Mouse (Mus musculus) hindlimb bud, embryonic 11.5 days (tissue): Measurements from ENCODE around the gene Dusp7.

Source experiments
- DNase-seq: peaks from one replicate; pipeline ENCODE4 v3.0.0-alpha.2; 2012; ENCODE audit warnings: low read depth, low spot score; ENCODE audit errors: extremely low spot score

The Dusp7 gene

DNA sequence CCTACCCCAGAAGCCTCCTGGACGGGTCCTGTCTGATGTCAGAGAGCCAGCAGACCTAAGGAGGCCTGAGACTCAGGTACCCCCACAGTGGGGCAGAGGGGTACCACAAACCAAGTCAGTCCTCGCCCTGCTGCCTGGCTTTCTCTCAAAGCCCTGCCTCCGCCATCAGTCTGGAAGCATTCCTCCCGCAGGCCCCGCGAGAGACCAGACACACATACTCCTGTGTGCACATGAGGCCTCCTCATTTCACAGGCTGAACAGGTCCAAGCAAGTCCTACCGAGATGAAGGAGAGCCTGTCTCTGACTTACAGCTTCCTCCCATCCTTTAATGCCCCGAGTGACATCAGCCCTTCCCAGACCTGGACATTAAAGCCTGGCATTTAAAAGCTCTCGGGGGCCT is 10.3 kb downstream of the Dusp7 start:
- DNase-seq: no peak

DNA sequence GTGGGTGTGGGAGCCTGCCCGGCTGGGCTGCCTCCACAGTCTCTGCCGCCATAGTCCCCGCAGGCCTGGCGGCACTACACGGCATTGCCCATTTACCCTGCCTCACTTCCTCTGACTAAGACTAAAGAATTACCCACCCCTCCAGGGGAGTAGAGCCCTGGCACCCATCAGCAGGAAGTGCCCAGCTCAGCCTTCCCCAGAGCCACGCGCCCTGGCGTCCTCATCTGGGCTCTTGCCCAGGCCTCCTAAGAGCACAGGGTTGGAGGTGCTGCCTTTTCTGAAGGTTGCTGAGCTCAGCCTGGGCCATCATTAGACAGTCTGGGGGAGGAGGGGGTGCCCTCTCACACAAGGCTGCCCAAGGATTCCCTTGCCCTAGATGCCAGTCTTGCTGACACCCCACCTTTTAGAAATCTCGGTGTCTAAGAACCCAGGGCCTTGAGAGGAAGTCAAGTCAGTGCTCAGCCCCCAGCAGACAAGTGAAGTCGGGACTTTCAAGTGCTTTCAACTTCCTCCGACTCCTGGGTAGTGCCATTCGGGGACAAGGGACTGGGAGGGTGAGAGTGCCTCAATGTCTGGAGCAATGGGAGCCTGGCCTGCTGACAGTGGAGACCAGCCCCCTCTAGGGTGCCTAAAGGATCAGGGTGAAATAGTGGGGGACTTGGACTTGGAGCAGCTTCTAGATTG is 17.9 kb downstream of the Dusp7 start:
- no peak for DNase-seq

DNA sequence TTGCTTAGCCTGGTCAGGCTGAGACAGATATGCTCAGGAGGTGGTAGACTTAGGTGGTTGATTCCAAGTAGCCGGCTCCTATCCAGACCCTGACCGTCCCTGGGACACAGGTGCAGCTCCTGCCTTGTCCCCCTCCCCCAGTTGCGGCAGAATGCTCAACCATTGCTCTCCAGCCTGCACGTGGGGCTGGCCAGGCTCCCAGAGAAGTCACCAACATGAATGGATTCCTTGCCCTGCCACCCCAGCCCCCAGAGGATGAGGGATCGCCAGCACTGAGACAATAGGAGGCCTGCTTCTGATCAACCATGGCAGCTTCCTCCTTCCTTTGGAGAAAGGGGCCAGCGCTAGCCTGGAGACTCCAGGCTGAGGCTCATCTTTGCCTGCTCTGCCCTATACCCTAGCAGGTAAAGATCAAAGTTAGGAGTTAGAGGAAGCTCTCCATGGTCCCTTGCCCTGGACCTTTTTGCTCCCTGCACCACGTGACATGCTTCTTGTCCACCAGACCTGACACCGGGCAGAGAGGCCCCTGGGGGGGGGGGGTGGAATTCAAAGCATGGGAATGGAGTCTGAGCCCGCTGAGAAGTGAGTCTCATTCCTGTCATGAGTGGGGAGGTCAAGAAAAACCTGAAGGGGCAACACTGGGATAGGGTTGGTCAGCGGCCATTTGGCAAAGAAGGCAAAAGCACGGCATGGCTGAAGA is 24.5 kb downstream of the Dusp7 start:
- DNase-seq: no peak

DNA sequence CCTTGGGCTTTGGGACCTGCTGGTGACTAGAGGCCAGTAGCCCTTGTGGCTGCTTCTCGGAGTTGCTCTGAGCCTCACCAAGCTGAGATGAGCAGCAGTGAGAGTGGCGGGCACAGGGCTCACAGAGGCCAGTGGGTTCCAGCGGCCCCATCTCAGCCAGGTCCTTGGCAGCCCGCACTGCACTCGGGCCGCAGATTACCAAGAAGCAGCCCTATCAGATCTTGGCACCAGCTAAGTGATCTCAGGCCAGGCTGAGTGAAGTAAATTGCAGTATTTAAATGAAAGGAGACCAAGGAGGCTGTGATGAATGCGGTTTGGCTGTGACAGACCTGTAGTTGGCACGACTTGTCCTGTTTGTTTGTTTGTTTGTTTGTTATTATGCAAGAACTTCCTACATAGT is 25.1 kb downstream of the Dusp7 start:
- no peak for DNase-seq

- no peak for DNase-seq
These were observed 26.5 kb downstream of the Dusp7 start for GRCm38 (mm10) chr9:106394649-106395602.

GRCm38 (mm10) chr9:106397733-106398132 is 29.3 kb downstream of the Dusp7 start:
- DNase-seq: no peak

GRCm38 (mm10) chr9:106398667-106399311 is 30.4 kb downstream of the Dusp7 start:
- DNase-seq: no peak

DNA sequence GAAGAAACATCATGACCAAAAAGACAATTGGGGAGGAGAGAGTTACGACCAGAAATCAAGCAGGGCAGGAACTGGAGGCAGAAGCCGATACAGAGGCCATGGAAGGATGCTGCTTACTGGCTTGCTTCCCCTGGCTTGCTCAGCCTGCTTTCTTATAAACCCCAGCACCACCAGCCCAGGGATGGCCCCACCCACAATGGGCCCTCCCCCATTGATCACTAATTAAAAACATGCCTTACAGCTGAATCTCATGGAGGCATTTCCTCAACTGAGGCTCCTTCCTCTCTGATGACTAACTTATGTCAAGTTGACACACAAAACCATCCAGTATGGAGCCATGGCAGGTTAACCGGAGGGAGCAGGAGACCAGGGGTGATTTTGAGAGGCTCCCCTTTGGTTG is 31.4 kb downstream of the Dusp7 start:
- no peak for DNase-seq

GRCm38 (mm10) chr9:106402149-106402548 is 33.7 kb downstream of the Dusp7 start:
- DNase-seq: no peak

DNA sequence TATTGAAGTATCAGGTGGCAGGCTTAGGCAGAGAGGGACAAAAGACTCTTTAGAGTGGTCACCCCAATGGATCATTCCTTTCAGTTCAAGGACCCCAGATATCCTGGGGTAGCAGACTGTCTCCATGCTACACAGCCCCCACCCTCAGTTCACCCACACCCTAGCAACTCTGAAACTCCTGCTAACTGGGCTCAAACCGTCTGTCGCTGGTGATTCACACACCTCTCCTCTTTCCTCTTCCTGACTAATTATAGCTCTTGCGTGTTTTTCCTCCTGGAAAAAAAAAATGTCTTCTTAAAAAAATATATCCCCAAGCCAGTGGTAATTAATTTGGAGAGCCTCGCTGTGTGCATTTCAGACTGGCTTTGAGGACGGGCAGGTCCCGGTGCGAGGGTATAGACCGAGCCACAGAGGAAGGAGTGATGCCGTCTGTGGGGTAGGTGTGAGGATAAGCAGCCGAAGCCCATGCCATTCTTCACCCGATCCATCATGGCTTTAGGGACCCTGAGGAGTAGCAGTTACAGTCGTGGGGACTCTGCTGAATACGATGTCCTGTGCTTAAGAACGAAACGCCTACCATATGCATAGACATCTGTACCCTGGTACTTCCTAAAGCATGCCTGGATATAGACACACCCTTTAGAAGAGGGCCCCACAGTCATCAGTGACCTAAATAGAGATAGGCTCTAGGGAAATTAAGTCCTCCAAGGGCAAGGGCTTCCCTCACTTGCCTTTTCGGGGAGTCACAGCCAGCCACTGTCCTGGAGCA is 34.4 kb downstream of the Dusp7 start:
- no peak for DNase-seq

GRCm38 (mm10) chr9:106405275-106405674 is 36.8 kb downstream of the Dusp7 start:
- DNase-seq: no peak

DNA sequence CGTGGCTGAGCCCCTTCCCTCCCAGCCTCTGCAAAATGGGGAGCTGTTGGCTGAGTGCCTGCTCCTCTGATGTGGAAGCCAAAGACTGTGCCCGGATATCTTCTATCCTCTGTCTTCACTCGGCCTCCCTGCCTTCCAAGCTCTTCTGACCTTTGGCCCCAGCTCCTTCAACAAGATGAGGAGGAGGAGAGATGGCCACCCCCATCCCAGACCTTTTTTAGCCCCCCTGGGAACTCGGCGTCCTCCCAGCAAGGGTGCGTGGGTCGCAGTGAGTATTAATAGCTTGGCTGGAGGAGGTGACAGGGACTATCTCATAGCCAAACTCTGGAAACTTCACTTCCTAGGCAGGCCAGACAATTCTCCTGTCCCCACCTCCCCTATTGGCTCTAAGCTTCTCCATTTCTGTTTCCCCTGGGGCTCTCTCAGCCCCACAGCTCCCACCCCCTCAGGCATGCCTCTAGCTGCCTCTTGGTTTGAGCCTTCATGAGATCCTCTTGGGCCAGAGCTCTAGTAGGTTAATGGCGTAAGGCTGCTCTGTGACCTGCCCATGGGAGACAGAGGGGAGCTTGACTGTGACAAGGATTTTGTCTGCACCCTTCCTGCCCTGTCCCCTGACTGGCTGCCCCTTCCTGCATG is 38.1 kb downstream of the Dusp7 start:
- no peak for DNase-seq

- DNase-seq: no peak
These were observed 40.7 kb downstream of the Dusp7 start for GRCm38 (mm10) chr9:106409096-106409495.

DNA sequence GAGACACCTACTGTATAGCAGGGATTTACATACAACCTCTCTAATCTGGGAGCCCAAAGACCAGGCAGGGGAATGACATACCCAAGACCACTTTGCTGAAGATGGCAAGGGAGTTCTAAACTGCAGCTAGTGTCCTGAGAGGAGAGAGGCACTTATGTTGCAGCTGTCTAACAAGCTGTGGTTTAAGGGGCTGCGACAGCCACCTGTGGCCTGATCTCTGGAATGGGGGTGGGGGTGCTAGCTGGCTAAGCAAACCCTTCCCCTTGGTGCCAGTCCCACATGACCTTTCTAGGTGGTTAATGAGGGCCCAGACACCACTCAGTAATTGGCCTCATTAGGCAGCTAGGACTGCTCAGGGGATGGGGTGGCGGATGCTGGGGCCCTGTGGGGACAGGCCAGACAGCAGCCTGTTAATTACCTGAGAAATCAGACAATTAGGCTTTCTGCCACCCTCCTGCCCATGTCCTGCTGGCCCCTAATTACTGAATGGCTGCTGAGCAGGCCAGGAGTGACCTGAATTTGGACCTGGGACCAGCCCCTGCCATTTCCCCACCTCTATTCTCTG is 41.7 kb downstream of the Dusp7 start:
- DNase-seq: no peak

DNA sequence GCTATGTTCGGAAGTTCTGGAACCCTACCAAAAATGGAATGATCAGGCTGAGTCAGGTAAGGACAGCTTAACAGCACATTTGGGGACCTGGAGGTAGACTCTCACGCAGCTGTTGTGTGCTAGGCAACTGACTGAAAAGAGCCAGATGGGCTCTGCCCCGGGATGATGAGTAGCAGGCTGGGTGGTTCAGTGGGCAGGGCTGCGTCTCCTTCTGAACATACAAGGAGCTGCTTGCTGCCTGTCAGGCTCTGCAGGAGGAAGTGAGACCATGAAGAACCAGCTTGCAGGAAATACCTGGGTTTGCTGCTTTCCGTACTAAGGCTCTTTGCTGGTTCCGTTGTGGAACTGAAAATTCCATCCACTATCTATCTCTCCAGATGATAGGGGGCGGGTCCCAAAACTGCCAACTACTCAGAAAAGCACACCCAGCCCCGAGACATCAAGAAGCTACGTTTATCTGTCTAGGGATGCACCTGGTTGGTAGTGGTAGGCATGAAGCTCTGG is 42.7 kb downstream of the Dusp7 start:
- no peak for DNase-seq

GRCm38 (mm10) chr9:106411729-106412128 is 43.3 kb downstream of the Dusp7 start:
- DNase-seq: no peak

GRCm38 (mm10) chr9:106412210-106412609 is 43.8 kb downstream of the Dusp7 start:
- DNase-seq: no peak

DNA sequence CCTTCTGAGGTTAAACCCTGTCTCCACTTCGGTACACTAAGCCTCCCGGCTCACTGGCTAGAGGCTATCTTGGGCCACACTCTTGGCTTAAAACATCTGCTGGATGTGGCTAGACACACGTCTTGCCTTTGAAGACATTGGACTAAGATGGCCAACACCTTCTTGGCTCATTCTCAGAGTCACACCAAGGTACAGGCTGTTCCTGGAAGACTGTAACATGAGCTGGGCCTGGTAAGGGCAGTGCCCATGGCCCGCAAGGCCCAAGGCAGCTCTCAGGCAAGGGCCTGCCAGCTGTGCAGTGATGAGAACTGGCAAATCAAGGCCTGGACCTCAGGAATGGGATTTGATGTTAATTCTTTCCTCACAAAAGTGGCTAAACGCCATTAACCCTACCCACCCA is 45.2 kb downstream of the Dusp7 start:
- DNase-seq: no peak

GRCm38 (mm10) chr9:106416826-106417225 is 48.4 kb downstream of the Dusp7 start:
- DNase-seq: no peak
